Mouse (Mus musculus): ENCODE results near the gene Clip1. TPM values are rescaled to one million over a fixed set of nuclear protein-coding genes. Genes with fewer than 3 reads are reported as not detected.
A peak's percentile ranks its signal among the peaks of the same experiment; 100 is the strongest.
"Not testable (repeated sequence)": the region's sequence is repeated elsewhere in the genome, so short reads cannot be mapped to it uniquely, and the experiment has no call there.

Clip1 gene
- total RNA-seq (2021), result 100 to 1,000 TPM; 154 to 158 TPM

DNA sequence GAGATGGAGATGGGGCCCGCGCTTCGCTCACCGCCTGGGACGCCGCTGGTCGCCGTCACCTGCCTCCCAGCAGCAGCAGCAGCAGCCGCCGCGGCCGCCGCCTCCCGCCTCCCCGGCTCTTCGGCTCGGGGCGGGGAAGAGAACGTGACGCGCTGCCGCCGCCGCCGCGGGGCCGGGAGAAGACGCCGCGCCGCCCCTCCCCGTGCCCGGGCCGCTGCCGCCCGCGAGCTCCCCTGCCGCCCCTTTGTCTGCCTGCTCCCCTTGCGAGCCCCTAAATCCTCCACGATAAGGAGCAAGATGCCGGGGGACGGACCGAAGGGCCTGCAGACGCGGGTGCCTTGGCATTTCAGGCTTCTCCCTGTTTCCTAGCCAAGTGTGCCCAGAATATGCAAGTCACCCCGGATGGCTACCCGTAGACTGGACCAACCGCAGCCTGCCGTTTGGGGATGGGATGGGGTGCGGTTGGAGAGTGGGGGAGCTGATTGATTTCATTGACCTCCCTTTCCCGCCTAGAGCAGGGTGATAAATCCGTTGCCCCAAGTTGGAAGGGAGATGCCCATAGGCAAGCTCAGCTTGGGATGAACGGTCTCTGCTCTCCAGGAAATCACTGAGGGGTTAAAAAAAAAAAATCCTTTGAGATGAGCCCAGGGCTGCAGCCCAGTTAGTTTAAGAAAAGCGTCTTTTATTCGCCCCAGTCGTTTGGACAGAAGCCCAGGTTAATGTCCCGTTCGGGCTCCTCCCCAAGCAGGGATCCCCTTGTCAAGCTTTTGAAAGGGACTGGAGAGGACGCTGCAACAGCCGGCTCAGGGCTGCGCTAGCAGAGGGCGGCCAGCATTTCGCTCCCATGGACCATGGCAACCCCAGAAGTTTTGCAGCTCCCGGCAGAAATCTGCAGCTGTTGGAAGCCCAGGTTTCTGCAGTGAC is at the start of gene Clip1:
Gene Clip1 (minus strand): TSS at position 398 of the 924 bp plus-strand sequence.
- peak; percentile 64 for DNase-seq
- intact Hi-C loops (cut with DNase I), result loop anchor here (5.0 kb wide), 1 partner anchor 57 kb away; no protein-coding TSS in a partner anchor

- intact Hi-C loops (cut with DNase I), result loop anchor here (10.0 kb wide), 1 partner anchor 664 kb away; no protein-coding TSS in a partner anchor
- DNase-seq, result no peak
Observed at GRCm38 (mm10) chr5:123730981-123731380, 46.6 kb upstream of the Clip1 start.

DNA sequence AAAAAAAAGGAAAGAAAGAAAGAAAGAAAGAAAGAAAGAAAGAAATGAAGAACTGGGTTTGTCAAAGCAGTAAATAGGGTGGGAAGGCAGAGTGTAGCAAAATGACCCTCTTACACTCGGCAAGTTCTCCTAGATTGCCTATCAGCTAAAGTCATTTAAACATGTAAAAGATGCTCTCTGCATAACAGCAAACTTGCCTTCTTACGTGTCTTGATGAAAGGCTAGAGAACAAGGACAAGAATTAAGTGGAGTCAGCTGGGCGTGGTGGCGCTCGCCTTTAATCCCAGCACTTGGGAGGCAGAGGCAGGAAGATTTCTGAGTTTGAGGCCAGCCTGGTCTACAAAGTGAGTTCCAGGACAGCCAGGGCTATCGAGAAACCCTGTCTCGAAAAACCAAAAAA is 39.4 kb upstream of the Clip1 start:
- intact Hi-C loops (cut with DNase I), result not testable (repeated sequence)

GRCm38 (mm10) chr5:123720328-123721311 is 36.2 kb upstream of the Clip1 start, which contains the start of gene Zcchc8:
Zcchc8 (minus strand) TSS chr5:123721100.
- peak; percentile 96 for DNase-seq
- intact Hi-C loops (cut with DNase I), result no loop called here

More for the DNA sequence above, 39.4 kb upstream of the Clip1 start:
- DNase-seq, result not testable (repeated sequence)

GRCm38 (mm10) chr5:123714622-123715021 is 30.2 kb upstream of the Clip1 start:
- DNase-seq, result no peak
- intact Hi-C loops (cut with DNase I), result loop anchor here (10.0 kb wide), 1 partner anchor 100 kb away; no protein-coding TSS in a partner anchor

DNA sequence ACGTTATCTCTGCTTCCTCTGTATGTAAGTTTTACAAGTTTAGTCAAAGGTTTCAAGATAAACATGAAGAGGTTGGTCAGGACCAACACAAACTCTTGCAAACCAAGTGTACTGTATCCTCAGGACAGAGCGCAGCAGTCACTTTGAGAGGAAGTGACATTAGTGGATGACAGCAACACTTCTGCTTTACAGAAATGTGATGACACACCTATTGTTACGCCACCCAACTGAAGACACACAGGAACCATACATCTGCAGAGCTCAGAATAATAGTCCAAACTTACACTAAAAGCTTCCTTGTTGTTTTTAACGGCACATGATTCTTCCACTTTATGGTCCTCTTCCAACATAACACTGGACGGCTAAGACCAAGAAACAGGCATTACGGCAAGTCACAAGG is 29.4 kb upstream of the Clip1 start:
- no peak for DNase-seq
- intact Hi-C loops (cut with DNase I), result loop anchor here (10.0 kb wide), 1 partner anchor 99 kb away; no protein-coding TSS in a partner anchor

DNA sequence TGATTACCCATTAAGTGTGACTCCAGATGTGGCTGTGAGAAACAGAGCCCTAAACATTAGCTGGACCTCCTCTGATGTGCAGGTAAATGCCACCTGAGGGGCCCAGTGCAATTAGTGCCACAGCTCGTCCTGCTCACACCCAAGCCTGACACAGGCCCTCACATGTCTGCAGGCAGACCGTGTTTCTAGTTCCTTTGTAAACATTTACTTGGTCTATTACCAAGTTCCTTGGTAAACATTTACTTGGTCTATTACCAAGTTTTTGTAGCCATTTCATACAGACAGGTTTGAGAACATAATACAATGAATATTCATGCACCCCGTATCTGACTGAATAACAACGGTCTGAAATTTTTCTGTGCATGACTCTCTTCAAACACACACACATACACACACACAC is 25.2 kb upstream of the Clip1 start:
- intact Hi-C loops (cut with DNase I), result no loop called here
- DNase-seq, result no peak

- DNase-seq, result no peak
- intact Hi-C loops (cut with DNase I), result no loop called here
Observed at GRCm38 (mm10) chr5:123708598-123708997, 24.2 kb upstream of the Clip1 start.

GRCm38 (mm10) chr5:123700625-123701024 is 16.2 kb upstream of the Clip1 start:
- DNase-seq, result peak; percentile 78
- intact Hi-C loops (cut with DNase I), result no loop called here

- intact Hi-C loops (cut with DNase I), result no loop called here
- peak; percentile 79 for DNase-seq
Observed at GRCm38 (mm10) chr5:123699198-123699597, 14.8 kb upstream of the Clip1 start.

GRCm38 (mm10) chr5:123696961-123697360 is 12.5 kb upstream of the Clip1 start:
- DNase-seq, result no peak
- intact Hi-C loops (cut with DNase I), result no loop called here

DNA sequence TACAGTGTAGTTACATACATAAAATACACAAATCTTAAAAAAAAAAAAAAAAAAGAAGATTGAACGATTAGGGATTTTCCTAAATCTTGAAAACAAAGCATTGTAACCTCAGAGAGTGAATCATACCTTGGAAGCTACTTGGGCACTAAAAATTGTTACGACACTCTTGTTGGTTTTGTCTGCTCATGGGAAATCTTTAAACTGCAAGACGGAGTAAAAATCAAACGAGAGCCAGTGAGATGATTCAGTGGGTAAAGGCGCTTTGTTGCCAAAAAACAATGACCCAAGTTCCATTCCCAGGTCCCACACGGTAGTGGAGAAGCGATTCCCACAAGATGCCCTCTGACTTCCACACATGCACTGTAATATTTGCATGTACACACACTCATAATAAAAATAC is 11.8 kb upstream of the Clip1 start:
- intact Hi-C loops (cut with DNase I), result no loop called here
- no peak for DNase-seq

GRCm38 (mm10) chr5:123694468-123694867 is 10.1 kb upstream of the Clip1 start:
- intact Hi-C loops (cut with DNase I), result no loop called here
- DNase-seq, result no peak

DNA sequence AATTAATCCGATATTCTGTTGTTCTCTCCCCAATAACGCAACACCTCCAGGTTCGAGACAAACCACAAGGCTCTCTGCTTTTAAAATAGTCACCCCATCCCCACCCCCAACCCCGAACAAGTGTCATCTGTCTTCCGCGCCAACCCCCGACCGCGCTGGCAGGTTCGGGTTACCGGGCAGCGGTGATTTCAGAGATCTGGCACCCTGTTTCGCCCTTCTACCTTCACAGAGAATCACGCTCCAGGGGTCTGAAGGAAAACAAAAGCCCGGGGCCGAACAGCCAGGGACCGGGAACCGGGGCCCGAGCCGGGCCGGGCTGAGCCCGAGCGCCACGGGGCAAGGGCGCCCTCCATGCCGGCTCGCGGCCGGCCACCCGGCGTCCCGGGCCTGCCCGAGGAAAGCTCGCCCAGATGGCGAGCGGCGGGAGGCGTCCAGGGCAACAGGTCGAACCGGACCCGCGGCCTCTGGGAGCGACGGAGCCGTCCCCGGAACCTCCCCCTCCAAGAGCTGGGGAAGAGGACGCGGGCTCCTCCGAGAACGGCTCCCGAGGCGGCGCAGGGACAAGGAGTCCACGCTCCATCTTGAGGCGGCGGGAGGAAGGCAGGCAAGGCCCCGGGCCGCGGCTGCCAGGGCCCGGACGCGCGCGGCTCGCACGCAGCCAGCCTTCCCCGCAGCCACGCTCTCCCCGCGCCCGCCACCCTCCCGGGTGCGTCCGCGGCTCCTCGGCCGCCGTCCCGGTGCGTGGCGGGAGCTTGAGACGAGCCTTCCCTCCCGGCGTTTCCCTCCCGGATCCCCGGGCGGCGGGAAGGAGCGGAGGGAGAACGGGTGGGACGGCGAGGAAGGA is 819 bp downstream of the Clip1 start:
- DNase-seq, result peak; percentile 53
- intact Hi-C loops (cut with DNase I), result loop anchor here (5.0 kb wide), 1 partner anchor 56 kb away; no protein-coding TSS in a partner anchor

- no peak for DNase-seq
- intact Hi-C loops (cut with DNase I), result loop anchor here (5.0 kb wide), 1 partner anchor 56 kb away; no protein-coding TSS in a partner anchor
Observed at GRCm38 (mm10) chr5:123683043-123683376, 1.4 kb downstream of the Clip1 start.

DNA sequence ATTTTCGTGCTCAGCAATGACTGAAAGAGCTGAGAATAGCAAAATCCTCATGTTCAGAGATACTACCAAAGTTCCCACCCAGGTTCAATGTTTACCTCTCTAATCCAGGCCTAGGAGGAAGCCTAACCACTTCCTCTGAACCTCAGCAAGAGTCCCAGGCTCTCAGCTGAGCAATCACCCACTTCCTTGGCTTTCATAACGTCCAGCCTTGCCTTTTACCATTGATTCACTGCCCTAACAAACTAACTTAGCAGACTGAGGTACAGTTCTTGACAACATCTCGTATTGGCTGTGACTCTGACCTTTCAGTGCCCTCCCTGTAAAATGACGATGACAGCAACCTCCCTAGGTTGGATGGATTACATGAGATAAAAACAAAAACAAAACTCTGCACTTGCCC is 2.0 kb downstream of the Clip1 start:
- intact Hi-C loops (cut with DNase I), result loop anchor here (5.0 kb wide), 1 partner anchor 55 kb away; no protein-coding TSS in a partner anchor
- no peak for DNase-seq

GRCm38 (mm10) chr5:123679546-123680263 is 4.7 kb downstream of the Clip1 start:
- DNase-seq, result peak; percentile 21
- intact Hi-C loops (cut with DNase I), result loop anchor here (5.0 kb wide), 1 partner anchor 52 kb away; no protein-coding TSS in a partner anchor

DNA sequence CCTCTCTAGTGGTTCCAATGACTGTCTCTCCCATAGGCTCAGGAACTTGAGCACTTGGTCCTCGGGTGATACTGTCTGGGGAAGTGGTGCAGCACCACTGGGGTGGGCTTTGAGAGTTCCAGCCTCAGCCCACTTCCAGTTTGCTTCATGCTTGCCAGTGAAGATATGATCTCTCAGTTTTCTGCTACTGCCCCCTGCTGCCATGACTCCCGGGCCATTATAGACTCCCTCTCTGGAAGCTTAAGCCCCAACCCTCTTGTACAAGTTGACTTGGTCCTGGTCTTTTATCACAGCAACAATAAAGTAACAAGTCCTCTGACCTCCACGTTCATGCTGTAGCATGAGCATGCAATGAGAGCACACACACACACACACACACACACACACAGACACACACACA is 5.3 kb downstream of the Clip1 start:
- no peak for DNase-seq
- intact Hi-C loops (cut with DNase I), result no loop called here

GRCm38 (mm10) chr5:123675717-123676116 is 8.7 kb downstream of the Clip1 start:
- intact Hi-C loops (cut with DNase I), result no loop called here
- DNase-seq, result no peak
